Mouse (Mus musculus): ENCODE results near the gene Ttc30a1.

DNA sequence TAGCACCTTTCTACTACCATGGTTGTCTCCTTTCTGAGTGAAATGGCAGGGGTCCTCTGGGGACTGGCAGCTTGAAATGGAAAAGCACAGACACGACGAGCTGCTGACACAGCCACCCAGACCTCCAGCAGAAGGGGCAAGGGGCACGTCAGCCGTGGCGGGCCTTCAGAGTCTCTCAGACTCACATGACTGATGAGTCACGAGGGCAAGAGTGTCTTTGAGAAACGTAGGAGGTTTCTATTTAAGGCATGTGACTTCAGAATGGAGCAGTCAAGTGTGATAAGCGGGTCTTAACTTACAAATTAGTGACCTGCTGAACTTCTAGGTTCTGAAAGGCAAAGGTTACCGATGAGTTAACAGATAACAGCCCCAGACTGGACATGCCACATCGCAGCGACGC is 16.0 kb upstream of the Ttc30a1 start:
- TF ChIP-seq CTCF (IDR thresholded peaks at IDR 0.05; ENCODE audit: extremely low read depth, insufficient read depth, insufficient read length, insufficient replicate concordance) (no peak), POLR2A (IDR thresholded peaks at IDR 0.05; ENCODE audit: low read depth, low read length) (no peak)
